Mouse (Mus musculus): Measurements from ENCODE around the gene Gm20547. TPM values are rescaled to one million over a fixed set of nuclear protein-coding genes. Genes with fewer than 3 reads are reported as not detected.

The Gm20547 gene
- 16.3 TPM for polyA plus RNA-seq (2014; fragmentation: Illumina TruSeq; extraction: RNeasy Lipid Tissue Mini Kit (QIAGEN cat#74804); ENCODE audit: low read depth, low replicate concordance)

DNA sequence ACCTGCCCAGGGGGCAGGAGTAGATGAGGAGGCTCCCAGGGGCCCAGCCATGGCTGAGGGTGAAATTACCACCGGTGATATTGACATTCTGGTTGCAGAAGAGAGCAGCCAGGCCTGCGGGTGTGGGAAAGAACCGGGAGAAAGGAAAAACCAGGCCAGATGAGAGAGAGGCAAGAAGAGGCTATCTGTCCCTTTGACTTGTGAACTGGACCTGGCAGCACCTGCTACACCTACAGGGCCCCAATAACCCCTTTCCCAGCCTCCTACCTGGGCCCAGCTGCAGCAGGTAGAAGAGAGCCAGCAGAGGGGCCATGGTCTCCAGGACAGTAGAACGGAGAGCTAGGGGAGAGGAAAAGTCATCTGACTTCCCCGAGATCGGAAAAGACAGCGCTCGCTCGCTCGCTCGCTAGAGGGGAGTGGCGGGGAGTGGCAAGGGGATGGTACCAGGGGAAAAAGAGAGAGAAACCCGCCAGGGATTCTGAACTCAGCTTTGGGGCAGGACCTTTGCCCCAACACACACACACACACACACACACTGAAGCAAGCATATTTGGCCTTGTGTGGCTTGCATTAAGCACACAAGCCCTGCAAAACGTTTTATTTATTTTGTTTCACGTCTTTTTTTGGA lies at the start of gene Gm20547:
Gm20547 (minus strand) TSS at position 360 of the 628 bp plus-strand sequence.

DNA sequence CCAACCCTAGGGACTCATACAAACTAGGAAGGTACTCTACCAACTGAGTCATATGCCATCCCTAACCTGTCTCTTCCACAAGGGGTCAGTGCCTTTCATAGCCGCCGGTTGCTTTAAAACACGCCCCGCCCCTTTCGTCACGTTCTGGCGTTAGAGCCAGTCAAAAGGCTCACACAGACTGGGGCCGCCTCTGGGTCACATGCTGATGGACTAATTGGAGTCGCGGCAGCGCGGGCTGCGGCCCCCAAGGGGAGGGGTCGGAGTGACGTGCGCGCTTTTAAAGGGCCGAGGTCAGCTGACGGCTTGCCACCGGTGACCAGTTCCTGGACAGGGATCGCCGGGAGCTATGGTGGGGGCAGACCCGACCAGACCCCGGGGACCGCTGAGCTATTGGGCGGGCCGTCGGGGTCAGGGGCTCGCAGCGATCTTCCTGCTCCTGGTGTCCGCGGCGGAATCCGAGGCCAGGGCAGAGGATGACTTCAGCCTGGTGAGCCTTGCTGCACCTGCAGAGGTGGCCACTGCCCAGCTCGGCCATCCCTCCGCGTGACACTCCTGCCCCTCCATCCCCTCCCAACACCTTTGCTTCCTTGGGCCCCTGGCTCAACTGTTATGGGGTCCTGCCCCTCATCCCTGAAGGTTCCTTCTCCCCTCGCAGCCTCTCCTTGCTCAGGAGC lies 49.4 kb upstream of the Gm20547 start, which contains the start of gene Neu1:
Neu1 (plus strand) TSS at position 193 of the 674 bp plus-strand sequence.

DNA sequence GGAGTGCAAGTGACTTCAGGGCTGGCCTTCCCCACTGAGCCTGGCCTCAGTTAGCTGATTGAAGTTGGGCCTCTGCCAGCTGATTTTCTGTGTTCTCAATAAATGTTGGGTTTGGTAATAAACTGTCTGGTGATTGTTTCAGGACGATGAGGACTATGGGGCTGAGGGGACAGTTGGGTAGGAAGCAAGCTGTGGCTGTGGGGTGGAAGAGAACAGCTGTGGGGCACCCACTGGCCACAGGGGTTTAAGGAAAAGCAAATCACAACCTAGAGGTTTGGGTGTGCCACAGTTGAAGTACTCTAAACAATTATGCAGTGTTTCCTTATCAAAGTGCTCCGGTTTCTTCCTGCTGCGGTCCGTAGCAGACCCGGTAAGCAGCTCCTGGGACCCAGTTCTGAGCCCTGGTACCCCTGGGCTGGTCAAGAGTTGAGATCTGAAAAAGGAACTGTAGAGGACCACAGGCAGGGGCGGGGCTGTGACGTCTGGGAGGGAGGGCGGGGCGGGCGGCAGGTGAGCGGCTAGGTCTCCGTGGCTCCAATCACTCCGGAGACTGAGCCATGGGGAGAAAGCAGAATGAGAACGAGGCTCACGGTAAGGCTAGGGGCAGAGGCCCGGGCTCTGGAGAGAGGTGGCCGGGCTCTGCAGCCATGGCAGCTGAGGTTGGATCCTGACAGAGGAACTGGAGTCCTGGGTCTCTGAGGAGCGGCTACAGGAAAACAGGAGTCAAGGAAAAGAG lies 32.3 kb upstream of the Gm20547 start, which contains the start of gene Slc44a4:
Slc44a4 (plus strand) TSS at position 537 of the 736 bp plus-strand sequence.

DNA sequence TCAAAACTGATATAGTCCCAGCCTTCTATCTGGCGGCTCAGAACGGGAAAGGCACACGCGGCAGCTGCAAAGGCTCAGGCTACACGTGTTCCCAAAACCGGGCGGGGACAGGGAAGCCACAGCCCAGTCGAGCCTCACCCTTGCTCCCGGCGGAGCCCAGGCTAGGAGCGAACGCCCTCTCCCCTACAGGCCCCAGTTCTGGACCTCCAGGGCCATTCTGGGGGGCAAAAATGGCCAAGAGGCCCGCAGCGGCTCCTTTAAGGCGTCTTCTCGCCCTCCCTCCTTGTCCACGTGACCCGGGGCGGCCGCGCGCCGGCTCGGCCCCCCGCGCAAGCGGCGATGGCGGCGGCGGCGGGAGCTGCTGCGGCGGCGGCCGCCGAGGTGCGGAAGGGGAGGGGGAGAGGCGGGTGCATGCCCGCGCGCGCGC lies 16.3 kb upstream of the Gm20547 start, which contains the start of the genes C2 and Ehmt2:
C2 (minus strand) TSS at position 106 of the 427 bp plus-strand sequence.
Ehmt2 (plus strand) TSS at position 310 of the 427 bp plus-strand sequence.

DNA sequence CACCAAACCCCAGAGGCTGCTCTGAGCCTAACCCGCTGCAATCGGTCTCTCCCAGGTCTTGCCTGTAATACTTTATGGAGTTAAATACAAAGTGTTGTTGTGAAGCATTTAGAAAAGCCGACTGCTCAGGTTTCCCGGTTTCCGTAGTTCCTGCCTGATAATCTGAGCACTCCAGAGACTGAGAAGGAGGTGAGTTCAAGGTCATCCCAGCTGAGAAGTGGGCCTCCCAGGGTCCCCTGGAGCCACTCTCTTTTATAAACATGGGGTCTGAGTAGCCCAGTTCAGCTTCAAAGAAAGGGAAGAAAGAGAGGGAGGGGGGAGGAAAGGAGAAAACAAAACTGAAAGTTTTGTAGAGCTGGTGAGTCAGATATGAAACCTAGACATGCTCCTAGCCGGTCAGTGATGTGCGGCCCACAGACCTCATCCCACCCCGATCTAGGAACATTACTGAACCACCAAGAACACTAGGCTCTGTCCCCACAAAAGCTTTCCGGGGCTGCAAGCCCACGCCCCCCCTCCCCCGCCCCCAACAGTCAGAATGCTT lies 2.4 kb downstream of the Gm20547 start, which contains the start of gene Zbtb12:
Zbtb12 (plus strand) TSS at position 148 of the 544 bp plus-strand sequence.

DNA sequence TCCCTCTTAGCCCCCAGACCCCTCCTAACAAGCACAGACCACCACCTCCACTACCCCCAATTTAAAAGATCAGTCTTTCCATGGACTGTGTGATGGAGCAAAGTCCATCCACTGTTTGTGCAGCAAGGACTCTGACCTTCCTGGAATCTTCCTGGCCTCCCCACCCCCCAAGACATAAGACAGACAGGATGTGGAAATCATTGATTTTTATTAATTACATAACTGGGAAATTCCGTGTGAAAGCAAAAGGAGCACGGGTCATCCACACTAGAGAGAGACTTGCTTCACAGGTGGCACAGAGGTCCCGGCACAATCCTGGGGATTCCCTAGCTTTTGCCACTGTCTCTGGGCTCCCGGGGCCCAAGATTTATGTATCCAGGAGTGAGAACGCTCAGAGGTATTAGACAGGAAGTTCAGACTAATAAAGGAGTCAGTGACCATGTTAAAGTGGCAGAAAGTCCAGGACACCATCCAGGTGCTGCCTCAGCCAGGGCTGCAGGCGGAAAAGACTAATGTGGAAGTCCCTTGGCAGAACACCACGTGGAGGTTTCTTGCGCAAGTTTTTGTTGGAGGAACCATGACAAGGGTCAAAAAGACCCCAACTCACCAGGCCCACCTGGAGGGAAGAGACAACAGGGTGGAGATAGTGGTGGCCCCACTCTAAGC lies 19.3 kb downstream of the Gm20547 start, which contains the start of gene Cfb:
Cfb (minus strand) TSS at position 103 of the 666 bp plus-strand sequence.

DNA sequence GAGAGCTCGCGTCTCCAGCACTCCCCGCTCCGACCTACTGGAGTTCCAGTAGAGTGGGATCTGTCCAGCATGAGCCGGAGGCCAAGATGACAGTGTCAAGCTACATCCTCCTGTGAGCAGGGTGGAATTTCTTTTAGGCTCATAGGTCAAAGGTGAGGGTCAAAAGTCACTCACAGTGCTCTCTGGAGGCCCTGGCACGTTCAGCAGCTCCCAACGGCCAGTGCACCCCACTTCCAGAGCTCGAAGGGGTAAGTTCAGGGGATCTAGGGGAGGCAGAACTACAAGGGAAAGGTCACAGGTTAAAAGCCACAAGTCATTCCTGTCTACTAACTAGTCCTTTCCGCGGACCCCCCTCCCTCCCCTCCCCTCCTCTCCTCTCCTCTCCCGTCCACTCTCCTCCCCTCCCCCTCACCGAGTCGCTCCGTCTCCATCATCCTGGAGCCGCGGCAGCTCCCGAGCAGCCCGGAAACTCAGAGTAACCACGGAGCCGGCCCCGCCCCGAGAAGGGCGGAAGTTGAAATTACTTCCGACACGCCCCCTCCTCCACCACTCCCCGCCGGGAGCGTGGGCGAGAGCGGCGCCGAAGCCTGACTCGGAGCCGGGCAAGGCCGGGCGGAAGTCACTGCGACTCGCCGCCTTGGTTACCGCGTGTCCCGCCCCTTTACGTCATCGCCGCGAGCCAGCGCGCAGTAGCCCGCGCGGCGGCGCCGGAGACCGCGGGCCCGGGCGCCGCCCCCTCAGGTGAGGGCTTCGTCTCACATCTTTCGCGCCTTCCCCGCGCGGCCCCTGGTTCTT lies 31.9 kb downstream of the Gm20547 start, which contains the start of the genes Skiv2l and Nelfe:
Skiv2l (minus strand) TSS at position 489 of the 795 bp plus-strand sequence.
Nelfe (plus strand) TSS at position 670 of the 795 bp plus-strand sequence.

DNA sequence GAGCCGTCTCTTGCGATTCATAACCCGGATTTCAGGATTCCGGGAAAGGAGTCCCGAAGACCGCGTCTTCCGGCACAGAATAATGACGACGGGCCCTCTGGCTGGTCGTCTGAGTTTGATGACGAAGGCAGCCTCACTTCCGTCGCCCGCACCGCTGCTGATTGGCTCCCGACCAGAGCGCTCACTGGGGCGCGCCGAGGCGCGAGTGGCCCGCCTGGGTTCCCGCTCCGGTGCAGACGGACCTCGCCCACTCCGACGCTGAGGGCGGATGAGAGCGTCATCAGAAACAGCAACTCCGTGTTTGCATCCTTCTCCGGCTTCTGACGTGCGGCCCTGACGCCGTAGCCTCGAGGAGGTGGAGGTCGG lies 45.0 kb downstream of the Gm20547 start, which contains the start of the genes Stk19 and Dxo:
Stk19 (minus strand) TSS at position 90 of the 366 bp plus-strand sequence.
Dxo (plus strand) TSS at position 164 of the 366 bp plus-strand sequence.

Other genes with a start within 250 kb of the Gm20547 start
- gene Fkbpl, start 237.3 kb downstream of the Gm20547 start, polyA plus RNA-seq (2014; fragmentation: Illumina TruSeq; extraction: RNeasy Lipid Tissue Mini Kit (QIAGEN cat#74804); ENCODE audit: low read depth, low replicate concordance), result 5.5 TPM
- 1.8 TPM for gene Atf6b, start 234.9 kb downstream of the Gm20547 start, polyA plus RNA-seq (2014; fragmentation: Illumina TruSeq; extraction: RNeasy Lipid Tissue Mini Kit (QIAGEN cat#74804); ENCODE audit: low read depth, low replicate concordance)
- not detected for gene Tnxb, start 211.5 kb downstream of the Gm20547 start, polyA plus RNA-seq (2014; fragmentation: Illumina TruSeq; extraction: RNeasy Lipid Tissue Mini Kit (QIAGEN cat#74804); ENCODE audit: low read depth, low replicate concordance)
- gene C4b, start 138.2 kb downstream of the Gm20547 start, polyA plus RNA-seq (2014; fragmentation: Illumina TruSeq; extraction: RNeasy Lipid Tissue Mini Kit (QIAGEN cat#74804); ENCODE audit: low read depth, low replicate concordance), result not detected
- gene Cyp21a1, start 77.5 kb downstream of the Gm20547 start, polyA plus RNA-seq (2014; fragmentation: Illumina TruSeq; extraction: RNeasy Lipid Tissue Mini Kit (QIAGEN cat#74804); ENCODE audit: low read depth, low replicate concordance), result not detected
- gene Stk19, start 45.1 kb downstream of the Gm20547 start, polyA plus RNA-seq (2014; fragmentation: Illumina TruSeq; extraction: RNeasy Lipid Tissue Mini Kit (QIAGEN cat#74804); ENCODE audit: low read depth, low replicate concordance), result 2.6 TPM
- gene Dxo, start 45.0 kb downstream of the Gm20547 start, polyA plus RNA-seq (2014; fragmentation: Illumina TruSeq; extraction: RNeasy Lipid Tissue Mini Kit (QIAGEN cat#74804); ENCODE audit: low read depth, low replicate concordance), result 3.0 TPM
- gene Skiv2l, start 31.8 kb downstream of the Gm20547 start, polyA plus RNA-seq (2014; fragmentation: Illumina TruSeq; extraction: RNeasy Lipid Tissue Mini Kit (QIAGEN cat#74804); ENCODE audit: low read depth, low replicate concordance), result 2.3 TPM
- 1.4 TPM for gene Nelfe, start 31.7 kb downstream of the Gm20547 start, polyA plus RNA-seq (2014; fragmentation: Illumina TruSeq; extraction: RNeasy Lipid Tissue Mini Kit (QIAGEN cat#74804); ENCODE audit: low read depth, low replicate concordance)
- gene Cfb, start 19.5 kb downstream of the Gm20547 start, polyA plus RNA-seq (2014; fragmentation: Illumina TruSeq; extraction: RNeasy Lipid Tissue Mini Kit (QIAGEN cat#74804); ENCODE audit: low read depth, low replicate concordance), result 38.0 TPM
- gene Zbtb12, start 2.6 kb downstream of the Gm20547 start, polyA plus RNA-seq (2014; fragmentation: Illumina TruSeq; extraction: RNeasy Lipid Tissue Mini Kit (QIAGEN cat#74804); ENCODE audit: low read depth, low replicate concordance), result 1.5 TPM
- 7.3 TPM for gene C2, start 16.2 kb upstream of the Gm20547 start, polyA plus RNA-seq (2014; fragmentation: Illumina TruSeq; extraction: RNeasy Lipid Tissue Mini Kit (QIAGEN cat#74804); ENCODE audit: low read depth, low replicate concordance)
- 7.7 TPM for gene Ehmt2, start 16.4 kb upstream of the Gm20547 start, polyA plus RNA-seq (2014; fragmentation: Illumina TruSeq; extraction: RNeasy Lipid Tissue Mini Kit (QIAGEN cat#74804); ENCODE audit: low read depth, low replicate concordance)
- 8.2 TPM for gene Slc44a4, start 32.4 kb upstream of the Gm20547 start, polyA plus RNA-seq (2014; fragmentation: Illumina TruSeq; extraction: RNeasy Lipid Tissue Mini Kit (QIAGEN cat#74804); ENCODE audit: low read depth, low replicate concordance)
- gene Neu1, start 49.2 kb upstream of the Gm20547 start, polyA plus RNA-seq (2014; fragmentation: Illumina TruSeq; extraction: RNeasy Lipid Tissue Mini Kit (QIAGEN cat#74804); ENCODE audit: low read depth, low replicate concordance), result 25.6 TPM
- gene Hspa1b, start 77.2 kb upstream of the Gm20547 start, polyA plus RNA-seq (2014; fragmentation: Illumina TruSeq; extraction: RNeasy Lipid Tissue Mini Kit (QIAGEN cat#74804); ENCODE audit: low read depth, low replicate concordance), result 17.9 TPM
- gene Gm20481, start 87.9 kb upstream of the Gm20547 start, polyA plus RNA-seq (2014; fragmentation: Illumina TruSeq; extraction: RNeasy Lipid Tissue Mini Kit (QIAGEN cat#74804); ENCODE audit: low read depth, low replicate concordance), result not detected
- gene Hspa1a, start 90.1 kb upstream of the Gm20547 start, polyA plus RNA-seq (2014; fragmentation: Illumina TruSeq; extraction: RNeasy Lipid Tissue Mini Kit (QIAGEN cat#74804); ENCODE audit: low read depth, low replicate concordance), result 8.4 TPM
- not detected for gene Hspa1l, start 90.7 kb upstream of the Gm20547 start, polyA plus RNA-seq (2014; fragmentation: Illumina TruSeq; extraction: RNeasy Lipid Tissue Mini Kit (QIAGEN cat#74804); ENCODE audit: low read depth, low replicate concordance)
- 12.6 TPM for gene Lsm2, start 99.8 kb upstream of the Gm20547 start, polyA plus RNA-seq (2014; fragmentation: Illumina TruSeq; extraction: RNeasy Lipid Tissue Mini Kit (QIAGEN cat#74804); ENCODE audit: low read depth, low replicate concordance)
- 5.7 TPM for gene Vars, start 118.9 kb upstream of the Gm20547 start, polyA plus RNA-seq (2014; fragmentation: Illumina TruSeq; extraction: RNeasy Lipid Tissue Mini Kit (QIAGEN cat#74804); ENCODE audit: low read depth, low replicate concordance)
- gene Vwa7, start 134.5 kb upstream of the Gm20547 start, polyA plus RNA-seq (2014; fragmentation: Illumina TruSeq; extraction: RNeasy Lipid Tissue Mini Kit (QIAGEN cat#74804); ENCODE audit: low read depth, low replicate concordance), result not detected
- not detected for gene Sapcd1, start 146.0 kb upstream of the Gm20547 start, polyA plus RNA-seq (2014; fragmentation: Illumina TruSeq; extraction: RNeasy Lipid Tissue Mini Kit (QIAGEN cat#74804); ENCODE audit: low read depth, low replicate concordance)
- 1.1 TPM for gene Msh5, start 164.7 kb upstream of the Gm20547 start, polyA plus RNA-seq (2014; fragmentation: Illumina TruSeq; extraction: RNeasy Lipid Tissue Mini Kit (QIAGEN cat#74804); ENCODE audit: low read depth, low replicate concordance)
- gene Clic1, start 167.9 kb upstream of the Gm20547 start, polyA plus RNA-seq (2014; fragmentation: Illumina TruSeq; extraction: RNeasy Lipid Tissue Mini Kit (QIAGEN cat#74804); ENCODE audit: low read depth, low replicate concordance), result 25.4 TPM
- gene Ddah2, start 177.0 kb upstream of the Gm20547 start, polyA plus RNA-seq (2014; fragmentation: Illumina TruSeq; extraction: RNeasy Lipid Tissue Mini Kit (QIAGEN cat#74804); ENCODE audit: low read depth, low replicate concordance), result 0.97 TPM
- gene Ly6g6c, start 183.3 kb upstream of the Gm20547 start, polyA plus RNA-seq (2014; fragmentation: Illumina TruSeq; extraction: RNeasy Lipid Tissue Mini Kit (QIAGEN cat#74804); ENCODE audit: low read depth, low replicate concordance), result not detected
- gene Mpig6b, start 184.1 kb upstream of the Gm20547 start, polyA plus RNA-seq (2014; fragmentation: Illumina TruSeq; extraction: RNeasy Lipid Tissue Mini Kit (QIAGEN cat#74804); ENCODE audit: low read depth, low replicate concordance), result 1.1 TPM
- not detected for gene Ly6g6e, start 194.9 kb upstream of the Gm20547 start, polyA plus RNA-seq (2014; fragmentation: Illumina TruSeq; extraction: RNeasy Lipid Tissue Mini Kit (QIAGEN cat#74804); ENCODE audit: low read depth, low replicate concordance)
- not detected for gene Ly6g6d, start 196.0 kb upstream of the Gm20547 start, polyA plus RNA-seq (2014; fragmentation: Illumina TruSeq; extraction: RNeasy Lipid Tissue Mini Kit (QIAGEN cat#74804); ENCODE audit: low read depth, low replicate concordance)
- gene Ly6g6f, start 203.6 kb upstream of the Gm20547 start, polyA plus RNA-seq (2014; fragmentation: Illumina TruSeq; extraction: RNeasy Lipid Tissue Mini Kit (QIAGEN cat#74804); ENCODE audit: low read depth, low replicate concordance), result not detected
- 7.6 TPM for gene Abhd16a, start 207.2 kb upstream of the Gm20547 start, polyA plus RNA-seq (2014; fragmentation: Illumina TruSeq; extraction: RNeasy Lipid Tissue Mini Kit (QIAGEN cat#74804); ENCODE audit: low read depth, low replicate concordance)
- not detected for gene Ly6g5c, start 226.2 kb upstream of the Gm20547 start, polyA plus RNA-seq (2014; fragmentation: Illumina TruSeq; extraction: RNeasy Lipid Tissue Mini Kit (QIAGEN cat#74804); ENCODE audit: low read depth, low replicate concordance)
- gene Ly6g5b, start 233.4 kb upstream of the Gm20547 start, polyA plus RNA-seq (2014; fragmentation: Illumina TruSeq; extraction: RNeasy Lipid Tissue Mini Kit (QIAGEN cat#74804); ENCODE audit: low read depth, low replicate concordance), result not detected
- 0.85 TPM for gene Gpank1, start 239.4 kb upstream of the Gm20547 start, polyA plus RNA-seq (2014; fragmentation: Illumina TruSeq; extraction: RNeasy Lipid Tissue Mini Kit (QIAGEN cat#74804); ENCODE audit: low read depth, low replicate concordance)
- 187 TPM for gene Csnk2b, start 240.0 kb upstream of the Gm20547 start, polyA plus RNA-seq (2014; fragmentation: Illumina TruSeq; extraction: RNeasy Lipid Tissue Mini Kit (QIAGEN cat#74804); ENCODE audit: low read depth, low replicate concordance)
- gene D17H6S53E, start 244.3 kb upstream of the Gm20547 start, polyA plus RNA-seq (2014; fragmentation: Illumina TruSeq; extraction: RNeasy Lipid Tissue Mini Kit (QIAGEN cat#74804); ENCODE audit: low read depth, low replicate concordance), result 0.53 TPM